Mouse (Mus musculus) liver, postnatal 0 days (tissue): ENCODE results near the gene Best3. TPM values are rescaled to one million over a fixed set of nuclear protein-coding genes. Genes with fewer than 3 reads are reported as not detected.

Experiments
- ATAC-seq: fragments of 200-750 bp; cut with Nextera tagmentation; 2 replicates; pipeline ENCODE4 v1.8.0; 2017; ENCODE audit warnings: mild to moderate bottlenecking, moderate library complexity
- DNase-seq: peaks from one replicate; pipeline ENCODE4 v3.0.0-alpha.2; 2016
- H3K27ac ChIP-seq: fragments of 300-500 bp; sonication (generic); 2 replicates; pipeline ENCODE4 v1.5.1; 2014; ENCODE audit warnings: antibody characterized with exemption, moderate library complexity, mild to moderate bottlenecking, low read depth
- H3K27me3 ChIP-seq: fragments of 300-500 bp; sonication (generic); 2 replicates; pipeline ENCODE4 v1.6.1; 2014; ENCODE audit warnings: low read length, control low read depth, mixed read lengths; ENCODE audit not compliant: insufficient read depth
- H3K36me3 ChIP-seq: fragments of 300-500 bp; sonication (generic); replicated peaks from 2 replicates; pipeline ENCODE4 v1.6.1; 2014; ENCODE audit warnings: mild to moderate bottlenecking, control low read depth, low read length, moderate library complexity, mixed read lengths; ENCODE audit not compliant: insufficient read depth
- H3K4me1 ChIP-seq: fragments of 300-500 bp; sonication (generic); 2 replicates; pipeline ENCODE4 v1.6.1; 2014; ENCODE audit warnings: antibody characterized with exemption, mild to moderate bottlenecking, control low read depth; ENCODE audit not compliant: insufficient read depth
- H3K4me2 ChIP-seq: fragments of 300-500 bp; sonication (generic); 2 replicates; pipeline ENCODE4 v1.6.1; 2014; ENCODE audit warnings: low read depth, mild to moderate bottlenecking, low read length, moderate library complexity, mixed read lengths
- H3K4me3 ChIP-seq: fragments of 300-500 bp; sonication (generic); 2 replicates; pipeline ENCODE4 v1.5.1; 2014; ENCODE audit warnings: low read depth, low read length
- H3K9ac ChIP-seq: fragments of 300-500 bp; sonication (generic); replicated peaks from 2 replicates; pipeline ENCODE4 v1.6.1; 2014; ENCODE audit warnings: mild to moderate bottlenecking, moderate library complexity
- H3K9me3 ChIP-seq: fragments of 300-500 bp; sonication (generic); 2 replicates; pipeline ENCODE4 v1.6.1; 2016; ENCODE audit warnings: mild to moderate bottlenecking, control low read depth, low read length, mixed read lengths
- CTCF ChIP-seq: sonication (generic); IDR thresholded peaks from 2 replicates; pipeline ENCODE4 v1.5.1; 2016; ENCODE audit warnings: antibody characterized with exemption, low read depth
- EP300 ChIP-seq: IDR thresholded peaks from 2 replicates; pipeline ENCODE4 v1.6.1; 2016; ENCODE audit warnings: antibody characterized with exemption, low read depth, mild to moderate bottlenecking
- WGBS: fragments of 180-500 bp; shearing (Covaris S2); extraction: QIAGEN DNeasy Blood & Tissue Kit; methylation state at CpG from one replicate; pipeline ENCODE4 v1.1.7; 2014; ENCODE audit not compliant: insufficient replicate concordance; 5-methylcytosine and 5-hydroxymethylcytosine counted together
- polyA plus RNA-seq: library from polyadenylated mRNA; unstranded; fragments of >200 nt; fragmentation: Nextera tagmentation; extraction: Ambion mirVana; gene quantifications from 2 replicates; pipeline ENCODE4 v1.2.1, GENCODE M21; 2015

Gene Best3
- polyA plus RNA-seq, 1 experiment from 2014 or later, result not detected

DNA sequence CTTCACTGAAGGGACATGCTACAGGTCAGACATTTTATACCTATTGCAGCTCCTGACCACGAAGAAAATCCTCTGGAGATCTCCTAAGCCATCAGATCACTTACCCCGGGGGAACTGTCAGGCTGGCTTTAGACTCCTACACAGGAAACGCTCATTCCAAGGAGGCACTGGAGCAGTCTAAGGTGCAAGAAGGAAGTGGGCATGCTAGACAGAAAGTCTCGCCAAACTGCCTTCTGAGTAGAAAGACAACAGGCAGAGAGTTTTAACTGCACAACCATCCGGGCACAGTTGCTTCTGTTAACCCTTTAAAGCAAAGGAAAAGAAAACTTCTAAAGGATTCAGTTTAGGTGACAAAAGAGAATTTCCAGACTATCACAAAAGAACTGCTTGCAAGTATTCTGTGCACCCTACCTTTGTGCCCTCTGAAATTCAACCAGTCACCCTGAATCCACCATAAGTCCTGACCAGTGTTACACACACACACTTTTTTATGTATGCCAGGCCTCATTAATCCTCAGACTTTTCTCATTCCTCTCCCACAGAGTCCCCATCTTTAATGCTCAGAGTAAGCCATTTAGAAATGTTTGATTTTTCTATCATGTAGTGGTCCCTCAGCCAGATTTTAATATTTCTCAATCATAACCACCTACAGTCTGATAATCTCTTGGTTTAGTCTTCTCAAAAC is 28.1 kb upstream of the Best3 start:
- no peak for ATAC-seq
- DNase-seq, result no peak
- Histone ChIP-seq H3K27me3 (no peaks in the 10 kb centered on the region), H3K4me1 (no peaks in the 10 kb centered on the region), H3K4me3 (no peak overlapping the region), H3K9ac (no peak overlapping the region), H3K4me2 (no peak overlapping the region), H3K9me3 (0 out of 2 replicates have a peak, but pooled peaks cover 2% of the 10 kb centered on the region), H3K27ac (no peak overlapping the region), H3K36me3 (no peaks in the 10 kb centered on the region)
- WGBS, result 18% methylated on average over 5 of the region's 5 CpGs
- no peak for TF ChIP-seq CTCF
- TF ChIP-seq EP300, result no peak

DNA sequence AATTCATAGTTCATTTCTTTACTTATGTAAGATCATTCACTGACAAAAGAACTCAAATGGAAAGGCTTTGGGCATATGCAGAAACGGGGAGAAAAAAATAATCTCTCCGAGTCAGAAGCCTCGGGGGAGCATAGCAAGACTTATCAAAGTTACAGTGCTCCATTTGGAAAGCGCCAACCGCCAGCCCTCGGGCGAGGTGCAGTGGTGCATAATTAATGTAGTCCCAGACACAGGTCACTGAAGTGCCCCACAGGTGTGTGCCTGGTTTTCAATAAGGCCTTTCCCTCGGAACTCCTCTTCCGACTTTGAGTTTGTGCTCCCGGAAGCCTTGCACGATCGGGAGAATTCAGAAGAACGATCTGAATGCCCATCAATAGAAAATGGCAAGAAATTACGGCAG is 24.0 kb upstream of the Best3 start:
- no peaks in the 10 kb centered on the region for H3K4me1 ChIP-seq
- H3K4me3 ChIP-seq, result no peak overlapping the region
- 80% methylated on average over 14 of the region's 14 CpGs for WGBS
- H3K9me3 ChIP-seq, result no peaks in the 10 kb centered on the region
- H3K9ac ChIP-seq, result no peak overlapping the region
- TF ChIP-seq EP300 (no peak), CTCF (no peak)
- no peak overlapping the region for H3K4me2 ChIP-seq
- no peaks in the 10 kb centered on the region for H3K27me3 ChIP-seq
- H3K36me3 ChIP-seq, result no peaks in the 10 kb centered on the region
- ATAC-seq (no peak), DNase-seq (no peak)
- H3K27ac ChIP-seq, result no peak overlapping the region

DNA sequence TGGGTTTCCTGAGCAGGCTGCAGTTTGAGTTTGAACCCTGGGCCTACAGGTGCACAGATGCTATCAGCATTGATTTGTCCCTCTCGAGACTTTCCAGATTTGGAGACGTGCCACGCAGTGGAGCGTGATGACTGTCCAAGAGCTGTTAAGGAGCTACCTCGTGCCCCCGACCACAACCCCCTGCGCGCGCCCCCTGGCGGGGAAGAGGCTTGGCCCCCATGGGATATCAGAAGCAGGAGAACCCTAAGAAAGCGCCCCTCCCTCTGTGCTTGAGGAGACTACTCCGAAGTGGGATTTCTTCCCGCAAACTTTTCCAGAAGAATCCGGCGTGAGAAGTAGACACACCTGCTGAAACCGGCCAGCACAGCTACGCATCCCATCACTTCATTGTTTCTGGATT is 23.3 kb upstream of the Best3 start:
- Histone ChIP-seq H3K27me3 (no peaks in the 10 kb centered on the region), H3K4me1 (no peaks in the 10 kb centered on the region), H3K36me3 (no peaks in the 10 kb centered on the region), H3K9ac (no peak overlapping the region), H3K4me3 (no peak overlapping the region), H3K27ac (no peak overlapping the region), H3K4me2 (no peak overlapping the region), H3K9me3 (no peaks in the 10 kb centered on the region)
- DNase-seq, result no peak
- TF ChIP-seq CTCF (peak; percentile 28), EP300 (no peak)
- 59% methylated on average over 17 of the region's 17 CpGs for WGBS
- no peak for ATAC-seq

DNA sequence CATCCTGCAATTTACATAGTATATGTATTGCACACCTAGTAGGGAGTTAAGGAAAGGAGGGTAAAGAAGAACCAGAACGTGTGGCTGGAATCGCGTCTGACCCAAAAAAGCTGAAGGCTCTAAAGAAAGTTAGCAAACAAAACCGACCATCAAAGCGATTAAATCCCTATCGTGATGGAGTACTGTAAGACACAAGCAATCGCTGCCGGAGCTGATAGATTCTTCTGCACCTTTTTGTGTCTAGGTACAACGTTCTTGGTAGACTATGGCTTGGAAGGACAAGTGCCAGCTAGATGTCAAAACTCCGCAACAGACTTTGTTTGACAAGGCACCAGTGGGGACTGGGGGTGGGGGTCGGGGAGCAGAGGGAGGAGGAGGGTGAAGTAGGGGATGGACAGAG is 22.0 kb upstream of the Best3 start:
- WGBS, result 75% methylated on average over 11 of the region's 11 CpGs
- Histone ChIP-seq H3K4me3 (no peak overlapping the region), H3K9ac (no peak overlapping the region), H3K36me3 (no peaks in the 10 kb centered on the region), H3K9me3 (no peaks in the 10 kb centered on the region), H3K4me2 (no peak overlapping the region), H3K4me1 (no peaks in the 10 kb centered on the region), H3K27me3 (no peaks in the 10 kb centered on the region), H3K27ac (no peak overlapping the region)
- TF ChIP-seq EP300 (no peak), CTCF (no peak)
- no peak for DNase-seq
- ATAC-seq, result no peak

DNA sequence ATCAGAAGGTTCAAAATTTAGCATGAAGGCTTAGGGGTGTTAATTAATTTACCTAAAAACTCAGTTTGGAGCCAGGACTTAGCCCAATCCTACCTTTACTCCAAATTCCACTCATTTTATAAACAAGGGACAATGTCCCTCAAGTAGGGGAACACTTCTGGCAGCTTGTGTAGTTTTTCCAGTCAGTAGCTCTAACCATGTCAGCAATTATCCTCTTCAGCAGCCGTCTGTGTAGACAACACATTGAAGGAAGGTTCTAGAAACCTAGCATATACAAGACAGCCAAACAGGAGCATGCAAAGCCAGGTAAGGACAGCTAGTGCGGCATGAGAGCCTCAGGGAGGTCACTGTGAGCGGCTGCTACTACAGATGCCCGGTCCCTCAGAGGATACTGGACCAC is 21.5 kb upstream of the Best3 start:
- WGBS, result 75% methylated on average over 4 of the region's 4 CpGs
- Histone ChIP-seq H3K36me3 (no peaks in the 10 kb centered on the region), H3K4me2 (no peak overlapping the region), H3K27ac (no peak overlapping the region), H3K27me3 (no peaks in the 10 kb centered on the region), H3K9me3 (no peaks in the 10 kb centered on the region), H3K9ac (no peak overlapping the region), H3K4me1 (no peaks in the 10 kb centered on the region), H3K4me3 (no peak overlapping the region)
- no peak for TF ChIP-seq CTCF
- TF ChIP-seq EP300, result no peak
- ATAC-seq, result no peak
- no peak for DNase-seq

DNA sequence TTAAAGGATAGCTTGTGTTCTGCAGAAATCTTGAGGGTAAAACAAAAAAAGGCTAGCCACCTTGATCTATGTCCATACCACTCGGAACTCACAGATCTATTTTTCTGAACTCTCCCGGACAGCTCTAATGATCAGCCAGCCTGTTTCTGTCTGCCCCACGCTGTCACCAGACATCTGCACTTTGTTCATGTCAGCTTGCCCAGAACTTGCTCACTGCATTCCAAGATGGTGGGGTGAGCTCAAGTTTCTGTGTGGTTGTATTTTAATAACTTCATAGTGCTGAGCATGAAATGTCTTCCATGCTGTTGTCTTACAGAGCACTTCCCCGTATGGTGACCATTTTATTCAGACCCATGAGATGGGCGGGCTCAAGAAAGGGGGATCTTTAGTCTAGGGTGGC is 20.8 kb upstream of the Best3 start:
- TF ChIP-seq CTCF, result no peak
- no peak for TF ChIP-seq EP300
- H3K9me3 ChIP-seq, result no peaks in the 10 kb centered on the region
- H3K9ac ChIP-seq, result no peak overlapping the region
- H3K4me1 ChIP-seq, result no peaks in the 10 kb centered on the region
- DNase-seq (no peak), ATAC-seq (no peak)
- H3K36me3 ChIP-seq, result no peaks in the 10 kb centered on the region
- WGBS, result 69% methylated on average over 5 of the region's 5 CpGs
- H3K27ac ChIP-seq, result no peak overlapping the region
- H3K4me2 ChIP-seq, result no peak overlapping the region
- no peaks in the 10 kb centered on the region for H3K27me3 ChIP-seq
- no peak overlapping the region for H3K4me3 ChIP-seq
